Mouse (Mus musculus) megakaryocyte, adult 5-6 weeks (primary cell): ENCODE results near the gene Amph. TPM values are rescaled to one million over a fixed set of nuclear protein-coding genes. Genes with fewer than 3 reads are reported as not detected.
"Not testable (repeated sequence)": the region's sequence is repeated elsewhere in the genome, so short reads cannot be mapped to it uniquely, and the experiment has no call there.

ENCODE experiments used
- ATAC-seq: 2 replicates; pipeline ENCODE4 v1.8.0; 2016; ENCODE audit warnings: mild to moderate bottlenecking, inconsistent platforms; ENCODE audit not compliant: poor library complexity, severe bottlenecking
- total RNA-seq, 2 experiments: library from RNA; stranded (forward) in 1 of 2; stranded (reverse) in 1 of 2; fragments of 153-499, 151-499 nt in 1 of 2; fragments of 221-1000, 200-1000 nt in 1 of 2; gene quantifications; 2 replicates each; pipeline versions ENCODE4 v1.2.3 to v1.2.4; 2015 to 2017

Gene Amph
- total RNA-seq (2015) (not detected in 2 replicates), total RNA-seq (2017) (not detected in 2 replicates)

DNA sequence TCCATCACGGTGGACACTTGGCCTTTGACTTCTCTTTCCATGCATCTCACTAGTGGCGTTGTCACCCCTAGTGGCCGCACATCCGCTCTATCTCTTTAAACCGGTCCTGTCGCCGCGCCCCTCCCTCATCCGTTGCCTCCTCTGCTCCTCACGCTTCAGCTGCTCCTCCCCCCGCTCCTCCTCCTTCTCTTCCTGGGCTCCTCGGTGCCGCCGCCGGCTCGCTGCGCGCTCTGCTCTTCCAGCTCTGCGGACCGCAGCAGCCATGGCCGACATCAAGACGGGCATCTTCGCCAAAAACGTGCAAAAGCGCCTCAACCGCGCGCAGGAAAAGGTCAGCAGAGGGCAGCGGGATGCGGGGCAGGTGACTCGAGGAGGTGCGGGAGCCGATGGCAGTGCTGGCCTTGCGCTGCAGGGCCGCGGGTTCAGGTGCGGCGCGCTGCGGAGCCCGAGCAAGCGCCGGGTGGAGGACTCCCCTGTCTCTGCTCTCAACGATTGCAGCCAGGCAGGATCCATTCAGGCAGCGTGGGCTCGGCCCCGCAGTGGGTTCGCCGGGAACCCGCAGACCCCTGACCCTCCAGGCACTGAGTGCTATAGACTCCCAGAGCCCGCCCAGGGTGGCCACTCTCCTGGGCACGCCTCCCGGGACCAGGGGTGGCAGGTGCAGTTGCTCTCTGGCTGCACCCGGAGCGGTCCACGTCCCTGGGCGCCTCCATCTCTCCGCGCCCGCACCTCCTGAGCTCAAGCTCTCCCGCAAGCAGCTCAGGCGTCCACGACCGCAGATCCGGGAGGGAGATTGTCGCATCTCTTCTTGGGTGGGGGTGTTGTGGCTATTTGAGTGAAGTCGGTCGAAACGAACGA is at the start of gene Amph:
Gene Amph (plus strand): TSS at position 35 of the 858 bp plus-strand sequence.
- ATAC-seq: no peak

DNA sequence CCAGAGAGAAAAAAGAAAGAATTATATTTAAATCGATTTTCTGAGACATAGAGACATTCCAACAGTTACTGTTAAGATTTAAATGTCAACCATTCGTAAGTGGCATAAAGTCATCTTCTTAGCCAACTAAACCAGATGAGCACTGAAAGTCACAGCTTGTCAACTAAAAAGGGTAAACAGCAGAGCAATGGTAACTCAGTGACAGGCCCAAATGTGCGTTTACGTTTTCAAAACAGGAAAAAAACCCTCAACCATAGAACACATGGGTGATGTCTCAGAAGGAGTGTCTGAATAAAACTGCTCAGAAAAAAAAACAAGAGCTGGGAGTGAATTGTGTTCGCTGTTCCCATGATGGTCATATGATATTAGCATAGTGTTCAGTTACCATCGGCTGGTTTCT is 44.4 kb upstream of the Amph start:
- no peak for ATAC-seq

DNA sequence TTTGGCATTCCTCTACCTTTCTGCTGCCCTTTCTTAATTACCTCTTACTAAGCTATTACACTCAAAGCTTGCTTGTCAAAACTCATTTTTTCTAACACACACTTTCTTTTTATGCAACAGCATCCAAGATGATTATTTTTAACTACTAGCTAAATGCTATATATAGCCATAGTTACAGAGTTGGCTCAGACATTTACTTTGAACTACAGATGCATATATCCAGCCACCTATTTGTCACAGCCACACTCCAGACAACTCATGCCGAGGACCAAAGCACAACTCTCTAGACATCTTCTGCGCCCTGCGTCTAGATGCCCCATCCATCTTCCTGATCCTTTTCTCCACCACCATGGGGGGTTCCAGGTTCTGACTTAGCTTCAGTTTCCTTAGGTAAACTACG is 33.2 kb upstream of the Amph start:
- ATAC-seq: no peak

DNA sequence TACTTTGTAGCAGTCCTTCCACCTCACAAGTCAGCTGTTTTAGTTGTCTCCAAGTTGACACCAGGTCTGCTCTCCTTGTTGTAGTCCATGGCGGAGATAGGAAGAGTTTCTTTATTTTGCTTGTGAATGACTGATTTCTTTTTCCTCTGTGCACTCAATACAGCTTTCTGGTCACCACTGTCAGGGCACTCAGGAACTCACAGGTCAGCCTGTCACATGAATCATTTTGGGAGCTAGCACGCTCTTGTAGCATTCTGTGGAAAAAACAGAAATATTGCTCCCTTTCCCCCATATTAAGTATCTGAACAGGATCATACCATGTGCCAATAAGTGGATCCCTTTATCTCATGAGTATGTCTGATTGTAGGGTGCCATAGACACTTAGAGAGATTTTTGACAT is 14.8 kb upstream of the Amph start:
- not testable (repeated sequence) for ATAC-seq

DNA sequence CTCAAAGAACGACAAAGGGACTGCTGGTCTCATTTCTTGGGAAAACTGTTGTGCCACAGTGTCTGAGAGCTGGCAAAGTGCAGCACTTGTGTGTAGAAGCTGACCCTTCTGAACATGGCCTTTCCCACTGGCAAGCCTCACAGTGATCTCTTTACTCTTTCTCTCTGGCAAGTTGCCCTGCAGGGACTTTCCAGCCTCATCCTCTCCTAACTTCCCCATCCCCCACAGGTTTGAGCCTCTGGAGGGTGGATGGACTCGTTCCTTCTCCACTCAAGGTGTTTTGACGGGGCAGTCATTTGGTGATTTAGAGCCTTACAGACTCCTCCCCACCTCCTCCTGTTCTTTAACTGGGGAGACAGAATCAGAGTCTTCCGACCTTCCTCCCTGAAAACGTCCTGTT is 319 bp upstream of the Amph start:
- ATAC-seq: no peak

DNA sequence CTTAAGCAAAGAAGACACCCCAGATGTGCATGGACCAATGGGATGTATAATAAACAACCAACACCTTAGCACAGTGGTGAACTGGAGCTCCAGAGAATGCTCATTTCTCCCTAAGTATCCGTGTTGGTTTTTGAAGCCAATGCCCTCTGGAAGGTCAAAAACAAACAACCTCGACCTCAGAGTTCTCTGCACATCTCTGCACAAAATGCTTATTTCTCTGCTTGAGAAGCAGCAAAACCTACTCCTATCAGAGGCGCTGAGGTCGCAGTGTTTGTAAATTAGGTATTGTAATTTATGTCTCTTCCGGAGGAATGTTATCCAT is 985 bp downstream of the Amph start:
- no peak for ATAC-seq

DNA sequence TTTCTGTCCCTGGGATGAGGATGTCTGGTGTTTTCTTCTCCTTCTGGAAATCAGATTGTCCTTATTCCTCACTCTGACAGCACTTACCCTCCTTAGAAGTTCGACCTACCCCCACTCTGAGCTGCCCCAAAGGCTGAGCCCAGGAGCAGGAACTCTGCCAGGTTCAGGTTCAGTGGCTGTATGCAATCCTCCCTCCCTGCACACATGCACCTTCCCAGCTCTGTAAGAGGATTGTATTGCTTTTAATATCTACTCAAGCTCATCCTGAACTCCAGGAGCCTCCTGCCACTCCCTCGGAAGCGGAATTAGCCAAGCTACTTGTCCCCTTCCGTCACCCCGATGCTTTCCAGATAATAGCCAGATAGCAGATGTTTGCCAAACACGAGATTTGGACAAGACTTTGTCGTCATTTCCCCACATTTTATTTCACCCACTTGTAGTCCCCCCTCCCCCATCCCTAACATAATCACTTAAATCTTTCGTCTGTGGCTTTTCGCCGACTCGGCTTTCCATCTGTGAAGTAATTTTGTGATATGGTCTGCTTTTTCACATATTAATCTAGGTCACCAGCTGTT is 1.7 kb downstream of the Amph start:
- no peak for ATAC-seq

DNA sequence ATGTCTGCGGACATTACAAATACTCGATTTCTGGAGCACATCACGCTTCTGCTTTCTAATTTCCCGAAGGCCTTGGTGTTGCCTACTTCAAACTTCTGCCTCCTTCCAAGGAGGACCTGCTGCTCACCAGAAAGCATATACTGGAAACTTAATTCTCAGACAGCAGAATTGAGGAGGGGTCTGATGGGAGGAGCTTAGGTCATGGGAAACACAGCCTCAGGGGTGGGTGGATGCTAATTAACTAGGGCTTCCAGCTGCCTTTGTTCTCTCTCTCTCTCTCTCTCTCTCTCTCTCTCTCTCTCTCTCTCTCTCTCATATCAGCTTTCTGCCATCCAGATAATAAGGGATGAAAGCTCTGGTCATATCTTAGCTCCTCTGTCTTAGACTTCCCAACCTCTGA is 5.6 kb downstream of the Amph start:
- no peak for ATAC-seq

DNA sequence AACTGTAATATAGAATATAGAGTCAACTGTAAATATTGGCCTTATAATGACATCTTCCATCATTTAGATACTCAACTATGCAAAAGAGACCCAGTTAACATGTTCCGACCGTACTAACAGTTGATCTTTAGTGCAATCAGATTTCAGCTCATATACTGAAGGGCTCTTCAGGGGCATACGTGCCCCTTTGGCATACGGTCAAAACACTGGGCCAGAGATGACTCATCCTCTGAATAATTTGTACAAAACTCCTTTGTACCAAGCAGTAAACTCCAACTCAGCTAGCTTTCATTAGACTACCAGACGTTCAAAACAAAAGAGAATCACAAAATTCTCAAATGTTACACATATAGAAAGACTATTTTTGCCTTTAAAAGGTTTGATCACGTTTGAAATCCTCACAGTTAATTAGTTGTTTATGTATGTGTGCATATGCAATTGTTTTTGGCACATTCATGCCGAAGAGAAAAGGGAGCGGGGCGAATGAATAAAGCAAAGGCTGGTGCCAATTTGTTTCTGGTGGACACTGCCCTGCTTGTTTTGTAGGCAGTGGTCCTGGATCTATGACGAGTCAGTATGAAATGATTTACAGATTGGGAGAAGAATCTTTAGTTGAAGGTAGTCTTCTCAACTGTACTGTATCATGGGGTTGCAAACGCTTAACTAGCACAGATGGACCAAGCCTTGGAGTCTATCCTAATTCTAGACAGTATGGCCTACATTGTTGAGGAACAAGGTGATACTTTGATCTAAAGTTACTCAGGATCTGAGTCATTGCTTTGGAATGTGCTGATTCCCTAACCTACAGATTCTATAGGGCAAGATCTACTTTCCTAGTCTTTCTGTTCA is 8.3 kb downstream of the Amph start:
- ATAC-seq: no peak

DNA sequence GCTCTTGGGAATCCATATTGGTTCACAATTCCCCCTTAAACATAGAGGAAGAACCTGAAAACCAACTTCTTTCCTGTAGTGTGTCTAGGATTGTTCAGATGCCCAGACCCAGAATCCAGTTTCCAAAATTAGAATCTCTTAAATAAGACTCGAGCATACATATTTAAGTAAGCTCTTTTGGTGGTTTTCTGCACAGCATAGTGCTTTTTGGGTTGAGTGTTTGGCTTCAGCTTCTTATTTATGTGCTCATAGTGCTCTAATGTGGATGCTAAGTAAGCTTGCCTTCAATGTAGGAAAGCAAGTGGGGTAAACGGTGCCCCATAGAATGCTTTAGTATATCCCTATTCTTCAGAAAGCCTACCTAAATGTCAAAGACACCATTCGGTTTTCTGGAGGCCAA is 9.0 kb downstream of the Amph start:
- no peak for ATAC-seq

DNA sequence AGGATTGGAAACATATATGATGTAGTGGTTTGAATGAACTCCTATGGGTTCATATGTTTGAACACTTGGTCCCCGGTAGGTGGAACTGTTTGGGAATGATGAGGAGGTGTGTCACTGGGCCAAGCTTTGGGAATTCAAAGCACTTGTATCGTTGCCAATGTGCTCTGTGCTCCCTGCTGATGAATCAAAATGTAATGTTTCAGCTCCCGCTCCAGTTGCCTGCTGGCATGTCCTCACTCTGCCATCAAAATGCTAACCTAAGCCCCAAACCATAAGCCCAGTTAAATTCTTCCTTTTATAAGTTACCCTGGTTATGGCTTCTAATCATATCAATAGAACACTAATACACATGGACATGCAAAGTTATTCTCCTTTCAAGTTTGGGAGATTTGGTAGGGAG is 24.6 kb downstream of the Amph start:
- no peak for ATAC-seq

DNA sequence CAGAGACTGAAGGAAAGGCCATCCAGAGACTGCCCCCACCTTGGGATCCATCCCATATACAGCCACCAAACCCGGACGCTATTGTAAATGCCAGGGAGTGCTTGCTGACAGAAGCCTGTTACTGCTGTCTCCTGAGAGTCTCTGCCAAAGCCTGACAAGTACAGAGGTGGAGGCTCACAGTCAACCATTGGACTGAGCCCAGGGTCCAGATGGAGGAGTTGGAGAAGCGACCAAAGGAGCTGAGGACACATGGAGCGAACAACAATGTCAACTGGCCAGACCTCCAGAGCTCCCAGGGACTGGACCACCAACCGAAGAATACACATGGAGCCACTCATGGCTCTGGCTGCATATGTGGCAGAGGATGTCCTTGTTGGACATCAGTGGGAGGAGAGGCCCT is 26.3 kb downstream of the Amph start:
- no peak for ATAC-seq

DNA sequence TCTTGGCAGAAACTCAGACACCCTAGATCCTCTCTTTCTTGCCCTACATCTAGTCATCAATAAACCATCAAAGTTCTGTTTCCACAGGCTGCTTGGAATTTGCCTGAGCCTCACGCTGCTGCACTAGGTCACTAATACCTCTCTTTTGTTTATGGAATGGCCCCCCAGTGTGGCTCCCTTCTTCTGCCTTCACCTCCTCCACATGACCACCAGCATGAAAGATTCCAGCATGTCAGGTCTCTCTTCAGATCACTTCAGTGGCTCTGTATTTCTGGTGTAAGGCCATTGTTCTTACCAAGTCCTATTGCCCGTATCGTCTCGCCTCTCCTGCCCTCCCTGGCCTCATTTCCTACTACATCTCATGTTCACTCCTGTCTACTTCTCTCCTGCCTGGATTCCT is 39.3 kb downstream of the Amph start:
- ATAC-seq: no peak

DNA sequence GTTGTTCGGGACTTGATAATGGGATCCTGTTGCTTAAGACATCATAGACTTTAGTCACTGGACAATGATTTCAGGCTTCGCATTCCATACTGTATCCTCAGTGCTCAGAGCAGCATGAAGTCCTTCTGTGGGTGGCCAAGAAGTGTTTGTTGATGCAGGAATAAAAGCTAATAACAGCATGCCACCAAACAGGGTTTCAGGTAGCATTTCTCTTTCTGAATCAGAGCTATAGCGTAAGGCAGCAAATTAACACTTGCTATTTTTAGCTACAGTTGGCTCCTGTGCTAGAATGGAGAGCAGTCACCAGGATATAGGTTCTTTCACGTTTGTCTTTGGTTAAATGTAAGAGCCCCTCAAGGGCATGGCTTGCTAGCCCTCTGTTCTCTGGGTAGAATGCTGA is 40.3 kb downstream of the Amph start:
- ATAC-seq: no peak

DNA sequence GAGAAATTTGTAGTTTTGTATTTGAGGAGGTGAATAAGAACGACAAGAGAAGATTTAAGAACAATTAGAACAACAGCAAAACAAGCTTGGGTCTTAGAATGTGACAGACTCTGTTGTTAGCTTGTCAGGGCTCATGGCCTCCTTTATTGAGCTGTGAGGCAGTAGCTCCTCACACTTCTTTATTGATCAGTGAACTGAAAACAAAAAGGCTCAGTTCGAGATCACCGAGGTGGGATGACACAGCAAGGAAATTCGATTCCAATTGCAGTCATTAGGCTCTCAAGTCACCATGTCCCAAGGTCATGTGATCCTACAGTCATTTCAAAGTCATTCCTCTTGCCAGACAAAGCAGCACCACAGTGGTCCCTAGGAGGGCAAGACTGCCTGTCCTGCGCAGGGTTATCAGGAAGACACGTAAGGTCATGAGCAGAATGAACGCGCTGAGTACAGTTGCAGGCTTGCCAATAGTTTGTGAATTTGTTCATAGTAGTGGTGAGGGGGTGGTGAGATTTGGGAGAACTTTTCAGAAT is 41.2 kb downstream of the Amph start:
- ATAC-seq: no peak

DNA sequence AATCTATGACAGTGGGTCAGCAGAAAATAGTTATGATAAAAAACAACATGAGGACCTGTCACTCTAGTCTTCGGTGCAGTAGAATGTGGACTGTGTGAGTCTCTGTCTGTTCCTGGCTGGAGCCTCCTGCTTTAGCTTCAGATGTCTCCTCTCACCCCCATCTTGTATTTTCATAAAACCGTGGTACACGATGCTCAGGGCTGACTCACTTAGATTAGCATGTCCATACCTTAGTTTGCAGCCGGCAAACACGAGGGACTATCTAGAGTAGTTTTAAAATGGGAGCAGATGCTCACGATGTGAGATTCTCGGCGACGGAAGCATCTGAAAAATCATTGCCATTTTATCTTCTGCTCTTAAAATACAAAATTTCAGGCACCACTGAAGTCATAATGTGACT is 54.5 kb downstream of the Amph start:
- no peak for ATAC-seq

DNA sequence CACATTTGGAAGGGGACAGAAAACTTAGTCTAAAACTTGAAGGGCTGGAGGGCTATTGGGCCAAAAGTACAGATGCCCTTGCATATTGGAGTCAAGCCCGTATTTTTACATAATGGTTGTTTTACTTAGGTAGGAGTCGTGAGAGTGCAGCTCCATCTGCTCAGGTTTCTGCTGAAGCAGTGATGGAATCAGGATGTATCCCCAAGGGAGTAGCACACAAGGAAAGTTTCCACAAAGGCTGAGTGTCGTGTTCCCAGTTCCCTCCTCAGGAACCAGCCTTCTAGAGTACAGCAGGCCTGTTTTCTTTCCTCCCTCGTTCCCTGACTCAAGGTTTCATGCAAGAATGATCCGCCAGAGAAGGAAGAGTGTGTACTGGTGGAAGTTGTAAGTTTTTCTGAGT is 56.4 kb downstream of the Amph start:
- no peak for ATAC-seq

DNA sequence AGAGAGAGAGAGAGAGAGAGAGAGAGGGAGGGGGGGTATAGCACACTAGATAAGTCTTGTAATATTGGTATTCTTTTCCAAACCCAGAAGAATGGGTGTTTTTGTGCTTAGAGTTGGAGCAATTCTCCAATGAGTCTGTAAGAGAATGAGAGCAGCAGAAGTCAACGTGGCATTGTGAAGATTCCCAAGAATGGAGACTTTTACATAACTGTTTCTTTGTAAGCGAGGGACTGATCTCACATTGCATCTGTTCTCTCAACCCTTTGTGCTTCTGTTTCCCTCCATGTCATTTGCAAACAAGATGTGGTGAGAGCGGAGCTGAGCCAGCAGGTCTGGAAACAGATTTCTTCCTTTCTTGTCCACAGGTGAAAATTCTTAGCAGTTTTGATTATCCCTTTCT is 60.4 kb downstream of the Amph start:
- ATAC-seq: no peak

DNA sequence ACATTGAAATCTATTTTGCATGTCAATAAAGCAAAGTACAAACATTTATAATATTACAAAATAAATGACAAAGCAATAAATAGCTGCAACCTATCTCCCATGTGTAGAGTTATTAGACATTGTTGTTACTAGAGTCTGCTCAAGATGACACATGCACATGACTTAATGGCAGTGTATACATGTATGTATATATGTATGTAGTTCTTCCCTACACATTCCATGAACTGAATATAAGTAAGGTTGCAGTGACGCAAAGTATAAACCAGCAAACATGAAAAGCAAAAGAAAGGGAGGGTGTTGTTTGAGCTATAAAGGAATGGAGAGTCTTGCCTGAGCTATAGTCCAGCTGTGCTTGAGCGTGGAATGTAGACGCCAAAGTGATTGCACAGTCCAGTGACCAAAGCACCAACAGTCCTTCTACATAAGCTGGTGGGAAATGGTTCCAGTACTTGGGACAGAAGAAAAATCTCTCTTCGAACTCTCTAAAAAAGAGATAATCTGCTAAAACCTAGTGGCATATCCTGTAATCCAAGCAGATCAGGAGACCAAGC is 66.9 kb downstream of the Amph start:
- ATAC-seq: no peak

DNA sequence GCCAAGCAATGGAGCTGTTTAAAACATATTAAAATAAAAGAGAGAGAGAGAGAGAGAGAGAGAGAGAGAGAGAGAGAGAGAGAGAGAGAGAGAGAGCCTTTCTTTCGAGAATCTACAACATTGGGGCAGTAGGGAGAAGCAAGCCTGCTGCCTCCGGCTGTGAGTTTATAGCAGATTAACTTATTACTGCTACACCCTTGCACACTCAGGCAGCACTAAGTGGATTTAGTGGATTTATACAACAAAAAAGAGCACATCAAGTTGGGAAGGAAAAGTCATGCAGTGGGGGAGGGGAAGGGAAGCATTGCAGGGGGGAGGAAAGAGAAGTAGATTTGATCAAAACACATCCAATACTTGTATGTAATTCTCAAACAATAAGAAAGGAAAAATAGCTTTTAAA is 73.5 kb downstream of the Amph start:
- no peak for ATAC-seq

DNA sequence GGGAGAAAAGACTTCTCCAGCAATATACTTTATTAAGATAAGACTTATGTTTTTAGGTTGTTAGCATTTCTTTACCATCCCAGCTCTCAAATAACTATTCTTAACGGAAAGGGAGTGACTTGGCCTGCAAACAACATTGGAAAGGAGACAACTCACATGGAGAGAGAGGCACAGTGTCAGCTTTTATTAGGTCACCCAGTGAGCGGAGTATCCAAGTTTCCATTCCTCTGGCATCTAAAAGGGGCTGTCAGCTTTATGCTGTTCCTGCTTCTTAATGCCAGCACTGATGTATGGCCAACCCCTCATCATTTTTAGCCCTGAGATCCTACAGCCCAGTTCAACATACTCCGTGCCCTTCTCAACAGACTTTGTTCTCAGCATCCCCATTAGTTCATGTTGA is 74.3 kb downstream of the Amph start:
- no peak for ATAC-seq
